Mouse (Mus musculus) gastrocnemius, postnatal 14 days (tissue): ENCODE measurements around the gene Magi1. TPM values are rescaled to one million over a fixed set of nuclear protein-coding genes. Genes with fewer than 3 reads are reported as not detected.
"Not testable (repeated sequence)": the region's sequence is repeated elsewhere in the genome, so short reads cannot be mapped to it uniquely, and the experiment has no call there.

Experiments used
- DNase-seq: peaks from one replicate; pipeline ENCODE4 v3.0.0; 2021; ENCODE audit warnings: mixed read lengths
- intact Hi-C: fragments of 180-260 bp; cut with DNase I; formaldehyde crosslinking; loops from one replicate; pipeline ENCODE4 v1.15.1; 2025; ENCODE audit warnings: low total_unique reads
- total RNA-seq, 2 experiments: library from RNA; stranded (reverse); gene quantifications; 2 replicates each; pipeline ENCODE4 v1.2.3; 2021

The Magi1 gene
- total RNA-seq, 2 experiments from 2014 or later: 6.4 to 6.7 TPM

DNA sequence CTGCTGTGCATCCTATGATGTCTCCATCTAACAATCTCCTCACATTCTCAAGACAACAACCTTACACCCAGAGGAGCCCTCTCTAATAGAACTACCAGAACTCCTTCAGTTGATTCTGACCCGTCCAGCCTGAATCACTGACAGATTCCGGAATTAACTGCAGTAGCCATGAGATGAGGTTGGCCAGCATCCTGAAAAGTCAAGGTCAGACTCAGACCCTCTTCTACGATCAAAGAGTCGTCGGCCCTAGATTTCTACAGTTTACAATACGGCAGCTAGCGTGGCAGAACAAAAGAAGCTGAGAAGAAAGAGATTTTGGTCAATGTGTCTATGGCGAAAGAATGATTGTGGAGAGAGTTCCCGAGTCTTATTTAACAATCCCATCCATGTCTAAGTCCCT is 257.4 kb downstream of the Magi1 start:
- DNase-seq: no peak
- intact Hi-C loops: no loop called here

DNA sequence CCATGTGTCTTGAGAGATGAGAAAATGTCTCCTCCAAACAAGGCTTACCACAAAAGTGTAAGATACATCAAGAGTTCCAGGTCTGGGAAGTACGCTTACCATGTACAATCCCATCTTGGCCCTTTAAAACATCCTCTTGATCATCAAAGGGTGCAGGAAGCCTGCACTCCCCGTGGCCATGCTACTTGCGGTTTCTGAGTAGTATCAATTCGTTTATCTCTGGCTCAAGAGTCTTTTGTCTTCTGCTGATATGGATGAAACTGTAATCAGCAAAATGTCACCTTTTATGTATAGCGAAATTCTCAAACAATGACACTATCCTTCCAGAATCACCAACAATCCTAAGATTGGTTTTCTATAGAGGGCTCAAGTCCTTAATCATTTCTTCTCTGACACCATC is 261.3 kb downstream of the Magi1 start:
- intact Hi-C loops: no loop called here
- no peak for DNase-seq

DNA sequence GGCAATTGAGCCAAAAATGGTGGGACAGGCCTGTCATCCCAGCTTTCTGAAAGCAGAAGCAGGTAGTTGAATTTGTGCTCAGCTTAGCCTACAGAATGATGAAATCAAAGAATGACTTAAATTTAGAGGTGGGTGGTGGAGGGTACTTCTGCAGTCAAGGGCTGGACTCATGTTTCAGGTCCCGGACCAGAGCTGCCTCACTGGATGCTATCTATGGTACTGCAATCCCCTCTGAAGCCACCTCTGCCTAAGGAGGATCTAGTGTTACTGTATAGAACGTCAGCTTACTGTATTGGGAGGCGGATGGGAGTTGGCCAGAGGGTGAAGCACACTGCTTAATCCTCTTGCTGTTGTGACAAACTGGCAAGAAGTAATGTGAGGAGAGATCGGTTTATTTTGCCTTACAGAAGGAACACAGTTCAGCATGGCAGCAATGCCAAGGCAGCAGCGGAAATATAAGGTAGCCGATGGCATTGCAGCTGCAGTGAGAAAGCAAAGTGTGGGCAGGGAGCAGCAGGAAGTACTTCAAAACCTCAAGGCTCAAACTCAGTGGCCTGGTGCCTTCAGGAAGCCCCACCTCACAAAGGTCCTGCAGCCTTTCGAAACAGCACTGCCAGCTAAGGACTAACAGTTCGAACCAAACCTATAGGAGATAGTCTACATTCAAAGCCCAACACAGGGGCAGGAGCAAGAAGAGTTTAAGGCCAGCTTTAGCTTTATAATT is 262.3 kb downstream of the Magi1 start:
- intact Hi-C loops: no loop called here

DNA sequence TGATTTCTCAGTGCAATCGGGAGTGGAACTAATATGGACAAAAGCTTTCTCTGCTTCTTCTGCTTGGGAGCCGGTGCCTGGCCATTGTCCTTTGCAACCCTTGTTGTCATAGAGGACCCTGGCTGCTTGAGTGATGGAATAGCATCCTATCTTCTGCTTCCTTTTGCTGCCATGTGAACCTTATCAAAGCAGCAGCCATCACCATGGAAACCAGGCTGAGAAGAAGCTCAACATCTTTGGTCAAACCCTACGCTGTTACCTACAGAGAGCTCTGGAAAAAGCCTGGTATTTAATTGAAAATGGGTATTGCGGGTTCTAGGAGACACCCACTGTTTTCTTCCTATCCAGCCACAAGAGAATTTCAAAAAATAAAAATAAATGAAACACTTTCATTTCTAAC is 263.2 kb downstream of the Magi1 start:
- no peak for DNase-seq
- intact Hi-C loops: no loop called here

More for the DNA sequence above, 262.3 kb downstream of the Magi1 start:
- no peak for DNase-seq

DNA sequence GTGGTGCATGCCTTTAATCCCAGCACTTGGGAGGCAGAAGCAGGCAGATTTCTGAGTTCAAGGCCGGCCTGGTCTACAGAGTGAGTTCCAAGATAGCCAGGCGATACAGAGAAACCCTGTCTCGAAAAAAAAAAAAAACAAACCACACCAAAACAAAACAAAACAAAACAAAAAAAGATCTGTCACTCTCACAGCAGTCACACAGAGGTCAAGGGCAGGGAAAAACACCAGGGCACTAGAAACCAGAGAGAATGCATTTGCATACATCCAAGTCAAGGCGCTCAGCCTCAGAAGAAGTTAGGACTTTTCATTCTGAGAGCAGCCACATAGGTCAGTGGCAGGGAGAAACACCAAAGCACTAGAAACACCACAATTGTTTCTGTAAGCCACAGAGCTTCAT is 263.8 kb downstream of the Magi1 start:
- no peak for DNase-seq
- intact Hi-C loops: no loop called here

DNA sequence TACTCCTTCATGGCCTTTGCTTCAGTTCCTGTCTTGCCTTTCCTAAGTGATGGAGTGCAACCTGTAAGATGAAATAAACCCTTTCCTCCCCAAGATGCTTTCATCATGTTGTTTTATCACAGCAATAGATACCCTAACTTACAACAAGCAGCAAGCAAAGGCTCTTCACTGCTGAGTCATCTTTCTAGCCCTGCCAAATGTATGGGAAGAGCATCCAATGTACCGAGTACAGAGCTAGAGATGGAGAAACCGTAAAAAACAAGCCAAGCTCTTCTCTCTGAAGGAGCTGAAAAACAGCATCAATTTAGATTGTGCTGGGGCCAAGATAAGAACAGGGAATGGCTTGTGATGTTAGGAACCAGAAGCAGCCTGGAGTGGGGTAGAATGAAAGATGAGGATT is 270.0 kb downstream of the Magi1 start:
- intact Hi-C loops: no loop called here
- DNase-seq: no peak

DNA sequence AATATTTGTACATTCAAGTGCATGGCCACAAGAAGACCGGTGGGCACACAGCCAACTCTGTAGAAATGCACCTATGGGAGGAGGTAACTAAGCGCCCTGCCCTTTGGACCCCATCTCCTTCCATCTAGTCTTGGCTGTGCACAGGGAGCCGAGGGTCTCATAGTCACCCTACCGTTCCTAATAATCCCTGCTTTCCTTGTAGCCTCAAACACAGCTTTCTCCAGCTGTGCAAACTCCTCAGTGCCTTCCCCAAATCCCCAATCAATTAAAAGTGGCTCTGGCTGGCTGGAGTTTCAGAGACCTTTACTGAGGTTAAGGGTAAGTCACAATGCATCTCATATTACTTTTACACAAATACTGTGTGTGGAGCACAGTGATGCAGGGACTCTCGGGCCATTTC is 271.8 kb downstream of the Magi1 start:
- intact Hi-C loops: no loop called here
- no peak for DNase-seq

DNA sequence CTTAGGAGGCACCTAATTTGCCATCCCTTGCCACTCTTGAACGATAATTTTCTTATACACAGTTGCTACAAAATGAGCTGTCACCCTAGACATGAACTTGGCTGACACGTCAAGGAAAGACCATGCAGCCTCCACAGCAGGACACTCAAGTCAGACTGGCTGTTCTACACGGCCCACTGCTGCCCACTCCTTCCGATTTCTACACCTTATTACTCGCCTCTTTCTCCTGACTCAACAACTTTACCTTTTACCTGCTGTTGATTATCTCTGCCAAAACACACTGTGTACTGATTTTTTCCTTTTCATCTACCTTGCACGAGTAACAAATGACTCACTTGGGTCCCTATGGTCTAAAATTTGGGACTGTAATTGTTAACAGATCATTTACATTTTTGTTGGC is 272.2 kb downstream of the Magi1 start:
- no peak for DNase-seq
- intact Hi-C loops: no loop called here

DNA sequence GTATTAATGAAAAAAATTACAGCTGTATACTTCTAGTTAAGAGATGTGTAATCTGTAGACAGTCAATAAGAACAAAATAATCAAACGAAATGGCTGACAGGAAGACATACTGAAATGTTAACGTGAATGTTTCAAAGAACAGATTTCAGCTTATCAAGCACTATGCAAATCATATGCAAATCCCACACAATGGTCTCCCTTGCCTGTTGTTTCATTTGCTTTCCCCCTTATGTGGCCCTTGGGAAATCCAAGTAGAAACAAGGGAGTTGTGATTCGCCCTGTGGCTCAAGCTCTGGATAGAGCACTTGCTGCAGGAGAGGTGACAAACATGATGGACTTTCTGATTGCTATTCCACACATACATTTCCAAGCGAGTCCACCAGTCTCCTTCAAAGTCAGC is 275.1 kb downstream of the Magi1 start:
- intact Hi-C loops: no loop called here
- no peak for DNase-seq

DNA sequence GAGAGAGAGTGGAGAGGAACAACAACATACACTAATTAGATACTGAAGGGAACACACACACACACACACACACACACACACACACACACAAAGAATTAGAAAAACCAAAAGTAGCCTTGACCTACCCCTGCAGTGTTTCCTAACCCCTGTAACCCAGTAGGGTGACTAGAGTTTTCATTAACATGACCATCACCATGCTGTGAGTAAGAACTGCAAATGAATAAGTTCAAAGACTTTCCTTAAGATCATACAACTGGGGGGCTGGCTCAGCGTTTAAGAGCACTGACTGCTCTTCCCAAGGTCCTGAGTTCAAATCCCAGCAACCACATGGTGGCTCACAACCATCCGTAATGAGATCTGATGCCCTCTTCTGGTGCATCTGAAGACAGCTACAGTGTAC is 280.1 kb downstream of the Magi1 start:
- DNase-seq, intact Hi-C loops: not testable (repeated sequence)

DNA sequence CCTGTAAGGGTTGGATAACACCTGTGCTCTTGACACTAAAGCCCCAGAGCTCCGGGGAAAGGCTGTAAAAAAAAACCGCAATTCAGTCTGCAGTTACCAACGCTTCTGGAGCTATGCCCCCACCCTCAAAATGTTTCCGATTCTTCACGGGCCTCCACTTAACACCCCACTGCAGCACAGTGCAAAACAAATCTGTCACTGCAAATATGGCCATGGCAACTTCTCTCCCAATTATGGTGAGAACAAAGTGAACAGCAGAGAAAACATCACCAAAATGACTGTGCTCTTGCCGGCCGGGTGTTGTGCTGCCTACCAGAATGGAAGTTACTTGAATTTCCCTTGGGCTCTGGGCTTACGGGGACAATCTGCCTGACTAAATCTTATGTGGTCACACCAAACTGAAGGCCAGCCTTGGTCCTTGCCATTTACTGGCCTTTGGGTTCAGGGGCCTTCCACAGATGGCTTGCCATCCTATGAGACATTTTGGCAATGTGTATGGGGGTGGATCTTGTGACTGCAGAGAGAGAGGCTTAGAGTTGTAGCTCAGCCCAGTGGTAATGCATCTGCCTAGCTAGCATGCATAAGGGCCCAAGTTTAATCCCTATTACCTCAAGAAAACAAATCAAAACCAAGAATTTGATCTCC is 286.8 kb downstream of the Magi1 start:
- no peak for DNase-seq
- intact Hi-C loops: no loop called here

DNA sequence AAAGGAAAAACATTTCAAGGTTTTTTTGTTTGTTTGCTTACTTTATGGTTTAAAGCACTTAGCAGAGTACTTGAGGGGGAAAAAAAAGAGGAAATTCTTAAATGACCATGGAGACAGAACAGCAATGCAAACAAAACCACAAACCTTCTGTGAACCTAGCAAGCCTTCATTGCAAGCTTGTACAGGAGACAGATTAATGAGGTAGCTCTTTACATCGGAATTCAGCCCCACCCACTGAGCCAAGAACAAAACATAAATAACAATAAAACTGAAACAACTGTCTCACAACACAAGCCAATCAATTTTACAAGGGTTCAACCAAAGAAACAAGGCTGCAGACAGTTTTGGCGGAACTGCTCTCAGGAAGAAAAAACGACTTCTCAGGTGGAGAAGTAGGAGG is 296.2 kb downstream of the Magi1 start:
- DNase-seq: no peak
- intact Hi-C loops: no loop called here

DNA sequence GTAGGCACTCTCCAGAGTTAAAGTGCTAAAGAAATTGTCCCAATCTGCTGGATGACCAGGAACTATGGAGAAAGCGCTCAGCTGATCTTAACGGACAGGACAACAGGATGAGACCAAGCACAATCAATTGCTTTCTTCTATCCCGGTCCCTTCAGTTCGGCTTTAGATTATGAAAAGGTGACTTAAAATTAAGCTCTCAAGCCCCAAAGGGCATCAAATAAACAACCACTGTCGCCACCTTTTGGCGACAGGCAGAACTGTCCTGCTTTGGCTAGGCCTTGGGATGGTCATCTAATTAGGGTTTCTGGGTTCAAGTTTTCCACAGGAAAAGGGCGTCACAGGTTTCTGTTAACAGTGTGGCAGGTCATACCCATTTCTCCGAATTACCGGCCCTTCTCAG is 298.6 kb downstream of the Magi1 start:
- DNase-seq: peak; percentile 8
- intact Hi-C loops: no loop called here

DNA sequence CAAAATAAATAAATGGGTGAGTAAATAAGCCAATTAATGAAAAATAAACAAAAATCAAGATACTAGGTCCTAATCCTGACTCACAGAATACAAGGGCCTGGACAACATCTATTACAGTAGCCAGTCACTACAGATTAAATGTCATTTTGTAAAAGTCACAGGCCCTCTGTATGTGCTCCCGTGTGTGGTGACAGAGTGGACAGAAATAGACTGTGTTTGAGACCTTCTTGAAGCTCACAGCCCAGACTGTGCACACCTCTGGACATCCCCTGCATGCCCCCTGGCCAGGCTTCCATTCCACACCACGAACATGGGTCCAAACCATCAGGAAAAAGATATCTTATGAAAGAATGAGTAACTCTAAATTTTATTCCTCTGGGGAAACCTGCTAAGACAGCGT is 300.2 kb downstream of the Magi1 start:
- DNase-seq: no peak
- intact Hi-C loops: loop anchor here (5.0 kb wide), 1 partner anchor 221 kb away; no protein-coding TSS in a partner anchor

DNA sequence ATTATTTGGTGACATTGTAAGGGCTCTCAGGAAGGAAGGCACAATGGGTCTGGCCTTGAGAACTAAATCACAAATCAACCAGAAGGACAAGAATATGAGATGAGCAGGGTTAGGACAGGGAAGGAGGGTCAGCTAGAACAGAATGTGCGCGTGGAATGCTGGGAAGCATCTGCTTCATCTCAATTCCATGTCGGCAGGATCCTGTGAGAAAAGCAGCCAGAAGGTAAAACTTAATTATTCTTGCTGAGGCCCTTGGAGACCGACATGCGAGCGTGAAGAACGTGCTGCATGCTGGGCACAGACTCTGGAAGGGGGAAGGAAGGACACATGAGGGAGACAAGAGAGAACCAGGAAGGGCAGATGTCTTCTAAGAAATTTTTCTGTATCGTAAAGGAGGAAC is 302.5 kb downstream of the Magi1 start:
- intact Hi-C loops: loop anchor here (5.0 kb wide), 1 partner anchor 219 kb away; no protein-coding TSS in a partner anchor
- no peak for DNase-seq

DNA sequence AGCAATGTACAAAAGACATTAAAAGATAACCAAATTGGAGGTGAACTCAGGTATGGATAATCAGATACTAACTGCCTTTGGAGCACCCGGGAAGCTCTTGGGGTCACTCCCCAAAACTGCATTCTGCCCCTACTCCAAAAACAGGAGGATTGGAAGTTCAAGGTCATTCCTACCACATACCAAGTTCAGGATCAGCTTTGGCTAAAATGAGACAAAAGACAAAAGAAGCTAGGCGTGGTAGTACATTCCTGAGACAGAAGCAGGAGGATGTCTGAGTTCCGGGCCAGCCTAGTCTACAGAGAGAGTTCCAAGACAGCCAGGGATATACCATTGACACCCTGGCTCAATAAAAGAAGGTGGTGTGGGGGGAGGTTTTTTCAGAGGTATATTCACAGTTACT is 304.5 kb downstream of the Magi1 start:
- DNase-seq: no peak
- intact Hi-C loops: no loop called here

DNA sequence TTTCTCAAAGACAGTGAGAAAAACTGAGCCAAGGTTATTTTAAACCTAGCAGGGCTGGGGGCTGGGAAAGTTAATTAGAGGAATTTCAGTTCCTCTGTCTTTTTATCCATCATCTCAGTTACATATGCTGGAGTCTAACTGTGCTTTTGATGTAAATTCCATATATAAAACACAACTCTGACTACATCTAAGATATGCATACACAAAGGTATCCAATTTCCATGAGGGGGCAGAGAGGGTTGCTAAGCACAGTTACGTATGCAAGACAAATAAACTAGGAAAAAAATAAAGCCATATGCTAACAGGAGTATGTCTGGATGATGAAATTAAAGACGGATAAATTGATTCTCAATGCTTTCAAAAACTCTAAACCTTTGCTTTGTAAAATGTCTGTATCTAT is 315.0 kb downstream of the Magi1 start:
- intact Hi-C loops: no loop called here
- DNase-seq: no peak

DNA sequence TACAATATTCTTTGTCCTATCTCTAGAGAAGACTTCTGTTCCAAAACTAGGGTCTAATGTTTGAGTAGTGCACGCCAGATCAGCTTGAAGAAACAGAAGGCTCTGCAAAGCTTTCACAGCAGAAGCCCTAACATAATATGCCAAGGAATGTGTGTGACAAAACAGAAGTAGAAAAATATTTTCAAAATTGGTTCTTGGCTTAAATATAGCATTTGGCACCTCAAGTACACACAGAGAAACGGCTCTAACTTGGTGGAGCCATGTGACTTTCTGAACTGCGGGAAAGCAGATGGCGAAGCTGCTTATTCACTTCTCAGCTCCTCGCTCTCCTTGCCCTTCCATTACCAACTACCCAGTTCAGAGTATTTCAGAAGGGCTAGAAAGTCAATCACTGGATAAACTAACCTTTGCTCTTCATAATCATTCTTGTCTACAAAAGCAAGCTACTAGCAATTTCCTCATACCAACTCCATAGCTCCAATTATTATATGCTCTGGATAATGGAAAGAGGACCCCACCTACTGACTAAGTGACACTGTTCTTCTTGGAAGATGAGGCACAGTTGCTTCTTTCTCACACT is 320.9 kb downstream of the Magi1 start:
- intact Hi-C loops: no loop called here
- no peak for DNase-seq

DNA sequence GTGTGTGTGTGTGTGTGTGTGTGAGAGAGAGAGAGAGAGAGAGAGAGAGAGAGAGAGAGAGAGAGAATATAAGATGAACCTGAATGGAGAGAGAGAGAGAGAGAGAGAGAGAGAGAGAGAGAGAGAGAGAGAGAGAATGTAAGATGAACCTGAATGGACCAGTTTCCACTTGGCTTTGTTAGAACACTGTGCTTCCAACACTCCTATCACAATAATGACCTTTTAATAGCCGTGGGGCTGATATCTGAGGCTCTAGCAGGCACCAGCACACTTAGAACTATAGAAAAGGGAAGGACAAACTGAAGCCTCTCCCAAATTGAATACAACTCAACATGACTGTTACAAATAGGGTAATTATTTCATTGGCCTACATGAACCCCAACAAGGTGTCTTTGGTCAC is 321.9 kb downstream of the Magi1 start:
- DNase-seq: no peak
- intact Hi-C loops: no loop called here

DNA sequence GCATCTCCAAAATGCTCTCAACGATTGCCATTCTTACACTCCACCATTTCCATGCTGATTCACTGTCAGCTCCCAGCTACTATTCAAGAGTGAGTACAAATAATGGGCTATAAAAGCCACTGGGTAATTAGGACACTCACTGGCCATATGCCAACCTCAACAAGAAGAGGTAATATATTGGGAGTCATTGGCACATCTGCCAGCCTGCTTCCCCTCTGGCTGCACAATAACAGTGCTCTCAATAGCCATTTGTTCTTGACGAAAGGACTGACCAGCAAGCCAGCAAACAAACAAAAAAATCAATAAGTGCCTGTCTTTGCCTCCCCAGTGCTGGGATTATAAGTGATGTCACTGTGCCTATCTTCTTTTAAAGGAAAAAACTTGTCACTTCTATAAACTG is 326.5 kb downstream of the Magi1 start:
- intact Hi-C loops: no loop called here
- no peak for DNase-seq

DNA sequence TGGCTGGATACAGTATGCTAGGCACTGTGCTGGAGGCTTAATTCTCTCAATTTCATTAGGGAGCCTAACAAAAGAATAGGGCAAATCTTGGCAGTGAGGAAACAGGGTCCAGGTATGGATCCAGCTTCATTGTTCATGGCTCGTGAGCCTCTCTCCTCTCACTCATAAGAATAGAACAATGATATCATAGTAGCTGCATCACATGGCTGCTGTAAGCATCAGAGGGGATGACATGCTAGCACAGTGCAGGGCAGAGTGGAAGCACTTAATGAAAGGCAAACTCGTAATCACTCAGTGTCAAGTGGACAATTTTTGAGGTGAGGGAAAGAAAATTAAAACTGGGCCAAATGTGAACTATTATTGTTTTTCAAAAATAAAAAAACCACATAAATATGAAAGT is 337.1 kb downstream of the Magi1 start:
- intact Hi-C loops: no loop called here
- no peak for DNase-seq
